Mouse (Mus musculus): ENCODE results near the gene Tlcd1. TPM values are rescaled to one million over a fixed set of nuclear protein-coding genes. Genes with fewer than 3 reads are reported as not detected.

Gene Tlcd1
- polyA plus RNA-seq, 1 experiment = 2.2 TPM

GRCm38 (mm10) chr11:78160171-78160570 is 16.3 kb upstream of the Tlcd1 start:
- peaks cover 5% of the 10 kb centered on the region; the same call in 1 of the 2 replicates for H3K4me1 ChIP-seq (ENCODE audit: control insufficient read depth, insufficient read depth, low read length)
- H3K4me3 ChIP-seq (ENCODE audit: insufficient read depth, low read length) = no peak overlapping the region
- TF ChIP-seq POLR2A (IDR thresholded peaks at IDR 0.05; ENCODE audit: borderline replicate concordance, low read depth, low read length) = no peak
- no peak for TF ChIP-seq CTCF (IDR thresholded peaks at IDR 0.05; ENCODE audit: low read depth, low read length)
- H3K27ac ChIP-seq (ENCODE audit: insufficient read depth, low read depth, low read length) = no peak overlapping the region

DNA sequence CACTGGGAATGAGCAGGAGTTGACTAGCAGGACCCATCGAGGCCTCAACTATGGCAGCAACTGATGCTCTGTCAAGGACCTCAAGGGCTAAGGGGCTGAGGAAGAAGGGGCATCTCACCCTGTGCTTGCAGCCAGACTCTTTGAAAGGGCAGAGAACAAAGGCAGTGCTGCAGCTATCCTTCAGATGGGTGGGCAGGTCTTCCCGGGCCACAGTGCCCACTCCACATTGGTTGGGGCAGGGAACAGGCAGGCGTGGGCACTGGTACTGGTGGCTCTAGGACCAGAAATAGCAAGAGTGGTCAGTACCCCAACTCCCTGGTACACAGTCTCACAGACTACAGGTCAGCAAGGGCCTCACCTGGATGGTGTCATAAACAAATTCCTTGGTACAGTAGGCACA is 15.8 kb upstream of the Tlcd1 start:
- no peak overlapping the region for H3K27ac ChIP-seq (ENCODE audit: insufficient read depth, low read depth, low read length)
- TF ChIP-seq CTCF (IDR thresholded peaks at IDR 0.05; ENCODE audit: low read depth, low read length) (no peak), POLR2A (IDR thresholded peaks at IDR 0.05; ENCODE audit: borderline replicate concordance, low read depth, low read length) (no peak)
- H3K4me3 ChIP-seq (ENCODE audit: insufficient read depth, low read length) = no peak overlapping the region
- peaks cover 5% of the 10 kb centered on the region for H3K4me1 ChIP-seq (ENCODE audit: control insufficient read depth, insufficient read depth, low read length)

DNA sequence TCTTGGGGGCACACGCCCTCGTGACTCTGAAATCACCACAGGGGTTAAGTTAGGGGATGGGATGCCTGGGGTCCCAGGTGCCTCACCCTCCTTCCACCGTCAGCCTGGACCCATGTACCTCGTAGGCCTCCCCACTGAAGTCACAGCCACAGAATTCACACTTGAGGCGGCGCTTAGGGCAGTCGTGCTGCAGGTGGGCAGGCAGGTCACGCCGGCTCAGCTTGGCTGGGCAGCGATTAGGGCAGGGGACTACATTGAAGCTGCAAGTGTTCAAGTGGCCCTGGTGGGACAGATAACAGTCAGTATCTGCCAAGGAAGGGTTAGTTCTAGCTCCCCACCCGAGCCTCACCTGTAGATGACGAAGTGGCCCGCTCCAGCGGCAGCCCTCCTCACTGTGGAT is 15.3 kb upstream of the Tlcd1 start:
- H3K4me3 ChIP-seq (ENCODE audit: insufficient read depth, low read length) = no peak overlapping the region
- H3K4me1 ChIP-seq (ENCODE audit: control insufficient read depth, insufficient read depth, low read length) = peaks cover 8% of the 10 kb centered on the region
- H3K27ac ChIP-seq (ENCODE audit: insufficient read depth, low read depth, low read length) = no peak overlapping the region
- no peak for TF ChIP-seq POLR2A (IDR thresholded peaks at IDR 0.05; ENCODE audit: borderline replicate concordance, low read depth, low read length)
- TF ChIP-seq CTCF (IDR thresholded peaks at IDR 0.05; ENCODE audit: low read depth, low read length) = no peak

DNA sequence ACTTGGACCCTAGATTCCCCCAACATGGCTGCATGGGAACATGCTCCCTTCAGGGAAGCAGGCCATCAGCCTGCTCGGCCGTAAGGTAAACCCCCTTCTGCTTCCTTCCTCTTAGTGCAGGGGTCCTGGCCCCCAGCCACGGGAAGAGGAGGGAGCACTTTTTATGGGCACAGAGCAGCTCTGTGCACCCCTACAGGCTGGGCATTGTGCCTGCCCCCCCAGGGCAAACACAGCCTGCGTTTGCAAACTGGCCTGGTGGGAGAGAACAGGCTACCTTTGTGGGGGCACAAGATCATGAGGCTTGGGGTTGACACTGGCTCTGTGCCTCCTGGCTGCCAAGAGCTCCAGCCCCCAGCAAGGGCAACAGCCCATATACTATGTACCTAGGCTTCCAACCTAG is 14.5 kb upstream of the Tlcd1 start:
- TF ChIP-seq CTCF (IDR thresholded peaks at IDR 0.05; ENCODE audit: low read depth, low read length) (no peak), POLR2A (IDR thresholded peaks at IDR 0.05; ENCODE audit: borderline replicate concordance, low read depth, low read length) (no peak)
- H3K4me3 ChIP-seq (ENCODE audit: insufficient read depth, low read length) = no peak overlapping the region
- H3K4me1 ChIP-seq (ENCODE audit: control insufficient read depth, insufficient read depth, low read length) = peaks cover 12% of the 10 kb centered on the region
- no peak overlapping the region for H3K27ac ChIP-seq (ENCODE audit: insufficient read depth, low read depth, low read length)

GRCm38 (mm10) chr11:78162504-78162903 is 14.0 kb upstream of the Tlcd1 start:
- TF ChIP-seq POLR2A (IDR thresholded peaks at IDR 0.05; ENCODE audit: borderline replicate concordance, low read depth, low read length) = no peak
- no peak for TF ChIP-seq CTCF (IDR thresholded peaks at IDR 0.05; ENCODE audit: low read depth, low read length)
- Histone ChIP-seq H3K4me3 (ENCODE audit: insufficient read depth, low read length) (no peak overlapping the region), H3K27ac (ENCODE audit: insufficient read depth, low read depth, low read length) (no peak overlapping the region), H3K4me1 (ENCODE audit: control insufficient read depth, insufficient read depth, low read length) (peaks cover 12% of the 10 kb centered on the region)

DNA sequence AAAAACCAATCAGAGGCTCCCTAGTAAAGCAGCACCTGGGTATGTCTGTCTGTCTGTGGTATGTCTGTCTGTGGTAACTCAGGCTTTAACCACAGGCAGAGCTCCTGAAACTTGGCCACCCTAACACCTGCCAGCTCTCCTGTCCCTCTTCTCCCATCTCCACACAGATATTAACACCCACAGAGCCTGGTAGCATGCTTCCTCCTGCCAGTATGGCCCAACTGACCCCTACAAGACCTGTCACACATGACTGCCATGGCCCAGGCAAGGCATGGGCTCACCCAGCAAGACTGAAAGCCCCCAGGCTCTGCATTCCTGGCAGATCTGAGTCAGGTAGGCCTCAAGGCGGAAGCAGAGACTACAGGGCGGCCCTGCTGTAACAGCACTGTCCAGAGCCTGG is 13.5 kb upstream of the Tlcd1 start:
- no peak overlapping the region for H3K4me3 ChIP-seq (ENCODE audit: insufficient read depth, low read length)
- TF ChIP-seq POLR2A (IDR thresholded peaks at IDR 0.05; ENCODE audit: borderline replicate concordance, low read depth, low read length) (no peak), CTCF (IDR thresholded peaks at IDR 0.05; ENCODE audit: low read depth, low read length) (no peak)
- H3K27ac ChIP-seq (ENCODE audit: insufficient read depth, low read depth, low read length) = no peak overlapping the region
- H3K4me1 ChIP-seq (ENCODE audit: control insufficient read depth, insufficient read depth, low read length) = peaks cover 12% of the 10 kb centered on the region

- Histone ChIP-seq H3K4me3 (ENCODE audit: insufficient read depth, low read length) (peak overlapping the region; percentile 66), H3K27ac (ENCODE audit: insufficient read depth, low read depth, low read length) (no peak overlapping the region), H3K4me1 (ENCODE audit: control insufficient read depth, insufficient read depth, low read length) (peaks cover 12% of the 10 kb centered on the region)
- no peak for TF ChIP-seq POLR2A (IDR thresholded peaks at IDR 0.05; ENCODE audit: borderline replicate concordance, low read depth, low read length)
- TF ChIP-seq CTCF (IDR thresholded peaks at IDR 0.05; ENCODE audit: low read depth, low read length) = no peak
Measured at GRCm38 (mm10) chr11:78163681-78164603, 12.6 kb upstream of the Tlcd1 start.

GRCm38 (mm10) chr11:78164604-78164923 is 11.9 kb upstream of the Tlcd1 start:
- Histone ChIP-seq H3K27ac (ENCODE audit: insufficient read depth, low read depth, low read length) (no peak overlapping the region), H3K4me1 (ENCODE audit: control insufficient read depth, insufficient read depth, low read length) (peaks cover 12% of the 10 kb centered on the region), H3K4me3 (ENCODE audit: insufficient read depth, low read length) (peak overlapping the region; percentile 66)
- TF ChIP-seq POLR2A (IDR thresholded peaks at IDR 0.05; ENCODE audit: borderline replicate concordance, low read depth, low read length) = no peak
- TF ChIP-seq CTCF (IDR thresholded peaks at IDR 0.05; ENCODE audit: low read depth, low read length) = no peak

DNA sequence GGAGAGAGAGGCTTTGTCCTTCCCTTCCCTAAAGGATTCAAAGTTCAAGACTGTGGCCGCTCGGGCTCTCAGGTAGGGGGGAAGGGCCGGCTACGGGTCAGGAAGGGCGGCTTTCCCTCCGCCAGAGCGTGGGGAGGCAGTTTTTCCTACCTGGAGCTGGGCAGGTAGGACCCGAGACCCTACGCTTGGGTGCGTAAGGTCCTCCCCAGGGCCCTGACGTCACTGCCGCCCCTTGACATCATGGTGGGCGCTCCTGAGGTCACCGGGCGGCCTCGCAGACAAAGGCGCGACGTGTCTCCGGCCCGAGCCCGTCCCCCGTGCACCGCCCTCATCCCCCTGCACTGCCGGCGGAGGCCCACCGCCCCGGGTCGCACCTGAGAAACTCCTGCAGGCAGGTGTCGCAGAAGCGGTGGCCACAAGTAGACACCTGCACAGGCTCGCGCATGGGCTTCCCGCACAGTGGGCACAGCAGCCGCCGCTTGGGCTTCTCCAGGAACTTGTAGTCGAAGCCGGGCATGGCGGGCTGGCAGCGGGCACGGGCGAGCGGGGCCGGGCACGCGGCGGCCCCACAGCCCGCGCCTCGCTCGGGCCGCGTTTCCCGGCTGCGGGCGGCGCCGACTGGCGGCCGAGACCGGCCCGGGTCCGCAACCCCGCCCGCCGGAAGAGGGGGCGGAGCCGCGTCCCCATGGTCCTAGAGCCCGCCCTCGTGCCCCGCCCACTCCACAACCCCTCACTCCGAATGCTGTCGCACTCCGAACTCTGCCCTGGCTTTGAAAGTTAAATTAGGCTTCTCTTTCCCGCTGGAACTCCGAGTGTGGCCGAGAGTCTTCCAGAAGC is 11.4 kb upstream of the Tlcd1 start, which contains the start of gene Traf4:
Traf4 (minus strand) TSS at position 666 of the 837 bp plus-strand sequence.
- H3K4me1 ChIP-seq (ENCODE audit: control insufficient read depth, insufficient read depth, low read length) = peaks cover 12% of the 10 kb centered on the region
- peak within 1 kb of the TSS; percentile 66 for H3K4me3 ChIP-seq (ENCODE audit: insufficient read depth, low read length)
- 0 out of 2 replicates have a peak within 1 kb of the TSS, but pooled peaks have one; percentile 1 for H3K27ac ChIP-seq (ENCODE audit: insufficient read depth, low read depth, low read length)
- no peak for TF ChIP-seq CTCF (IDR thresholded peaks at IDR 0.05; ENCODE audit: low read depth, low read length)
- no peak for TF ChIP-seq POLR2A (IDR thresholded peaks at IDR 0.05; ENCODE audit: borderline replicate concordance, low read depth, low read length)
